Mouse (Mus musculus) CH12.LX (cell line): Measurements from ENCODE around the gene Gimd1. TPM values are rescaled to one million over a fixed set of nuclear protein-coding genes. Genes with fewer than 3 reads are reported as not detected.
A peak's percentile ranks its signal among the peaks of the same experiment; 100 is the strongest.

Experiments
- DNase-seq: peaks from one replicate; pipeline ENCODE4 v3.0.0-alpha.2; 2013; ENCODE audit errors: extremely low read depth
- H3K27ac ChIP-seq: 2 replicates; pipeline ENCODE4 v1.5.1; 2012; ENCODE audit warnings: low read depth, mild to moderate bottlenecking, control low read depth, moderate library complexity; ENCODE audit not compliant: insufficient read depth
- H3K27me3 ChIP-seq: replicated peaks from 2 replicates; pipeline ENCODE3; 2012; ENCODE audit warnings: inconsistent platforms
- H3K36me3 ChIP-seq, 2 experiments: replicated peaks in 1 of 2; 2 replicates each; pipeline versions ENCODE3 to v1.6.1; 2012; ENCODE audit warnings: inconsistent platforms in 1 of 2, low read length in 1 of 2, mild to moderate bottlenecking in 1 of 2, mixed read lengths in 1 of 2, moderate library complexity in 1 of 2; ENCODE audit not compliant: control insufficient read depth in 1 of 2, insufficient read depth in 1 of 2
- H3K4me1 ChIP-seq, 2 experiments: 2 replicates each; pipeline ENCODE4 v1.6.1; 2012; ENCODE audit warnings: inconsistent platforms in 1 of 2, moderate library complexity in 1 of 2; ENCODE audit not compliant: insufficient read depth in 2 of 2, control insufficient read depth in 1 of 2
- H3K4me2 ChIP-seq: 2 replicates; pipeline ENCODE4 v1.6.1; 2012; ENCODE audit warnings: low read depth, mild to moderate bottlenecking, control low read depth; ENCODE audit not compliant: poor library complexity, insufficient read depth, severe bottlenecking
- H3K4me3 ChIP-seq, 3 experiments: fragments of 150-350 bp in 1 of 3; sonication (generic) in 1 of 3; replicated peaks in 1 of 3; 2 replicates each; pipeline versions ENCODE3 to v1.5.1; 2011 to 2012; ENCODE audit warnings: low read depth in 2 of 3, low read length in 2 of 3, mild to moderate bottlenecking in 2 of 3, moderate library complexity in 2 of 3, control low read depth in 1 of 3, improper control_type of control experiment in 1 of 3, inconsistent platforms in 1 of 3, mixed read lengths in 1 of 3; ENCODE audit not compliant: poor library complexity in 1 of 3
- H3K79me2 ChIP-seq: replicated peaks from 2 replicates; pipeline ENCODE4 v1.6.1; 2012; ENCODE audit warnings: mild to moderate bottlenecking, moderate library complexity; ENCODE audit not compliant: control insufficient read depth, poor library complexity, insufficient read depth, severe bottlenecking; ENCODE audit errors: extremely low read depth
- H3K9ac ChIP-seq: 2 replicates; pipeline ENCODE4 v1.6.1; 2012; ENCODE audit warnings: low read depth, mild to moderate bottlenecking, control low read depth, moderate library complexity; ENCODE audit not compliant: insufficient read depth
- H3K9me3 ChIP-seq: replicated peaks from 2 replicates; pipeline ENCODE3; 2012; ENCODE audit warnings: low read length, inconsistent platforms, mixed read lengths
- BHLHE40 ChIP-seq: IDR thresholded peaks from 2 replicates; pipeline ENCODE4 v1.6.1; 2011; ENCODE audit warnings: mild to moderate bottlenecking, low read depth, low read length, improper control_type of control experiment
- EP300 ChIP-seq: IDR thresholded peaks from 2 replicates; pipeline ENCODE4 v1.6.1; 2011; ENCODE audit warnings: low read length, improper control_type of control experiment
- JUN ChIP-seq: IDR thresholded peaks from 2 replicates; pipeline ENCODE4 v1.6.1; 2011; ENCODE audit warnings: low read depth, mild to moderate bottlenecking, low read length, improper control_type of control experiment, moderate library complexity; ENCODE audit not compliant: insufficient read depth
- NELFE ChIP-seq: IDR thresholded peaks from 2 replicates; pipeline ENCODE4 v1.6.1; 2011; ENCODE audit warnings: low read depth, low read length, improper control_type of control experiment
- PAX5 ChIP-seq: IDR thresholded peaks from 2 replicates; pipeline ENCODE4 v1.6.1; 2012; ENCODE audit warnings: low read length, inconsistent platforms, mixed read lengths
- POLR2A ChIP-seq: IDR thresholded peaks from 2 replicates; pipeline ENCODE4 v1.6.1; 2011; ENCODE audit warnings: low read depth, mild to moderate bottlenecking, improper control_type of control experiment, low read length
- POLR2AphosphoS2 ChIP-seq: IDR thresholded peaks from 2 replicates; pipeline ENCODE4 v1.6.1; 2011; ENCODE audit warnings: low read depth, low read length, improper control_type of control experiment
- SIN3A ChIP-seq: IDR thresholded peaks from 2 replicates; pipeline ENCODE4 v1.6.1; 2012; ENCODE audit warnings: low read length, improper control_type of control experiment, inconsistent platforms
- USF2 ChIP-seq: conservative IDR thresholded peaks from 2 replicates; pipeline ENCODE4 v1.6.1; 2011; ENCODE audit warnings: low read depth, low read length, improper control_type of control experiment
- dilution Hi-C: fragments of 300-500 bp; cut with MboI; formaldehyde crosslinking; loops from 2 replicates; pipeline ENCODE4 v1.14.3; 2020; ENCODE audit warnings: low sequenced_read_pairs; ENCODE audit not compliant: extremely low pct_unique_long_range_greater_than_20kb, extremely low pct_ligation_motif_present
- in situ Hi-C: fragments of 300-500 bp; cut with MboI; formaldehyde crosslinking; loops from 3 replicates; pipeline ENCODE4 v1.14.3; 2019; ENCODE audit warnings: low sequenced_read_pairs, low pct_ligation_motif_present, low pct_unique_long_range_greater_than_20kb, mixed read lengths
- polyA plus RNA-seq: library from polyadenylated mRNA; unstranded; fragments of >175 nt; gene quantifications from 2 replicates; pipeline ENCODE4 v1.2.1, GENCODE M21; 2012; ENCODE audit warnings: low read depth; ENCODE audit not compliant: insufficient read length
- total RNA-seq, 2 experiments: library from RNA; depleted of rRNA; stranded (reverse); fragments of 300-350 nt in 1 of 2; fragments of >200 nt in 1 of 2; gene quantifications; 2 replicates each; pipeline ENCODE4 v1.2.3; 2012 to 2014

The Gimd1 gene
- total and polyA plus RNA-seq, 3 experiments = not detected

GRCm38 (mm10) chr3:132684231-132684928 lies 54.8 kb downstream of the Gimd1 start, which contains the start of gene Aimp1:
Gene Aimp1, minus strand, starts transcription at chr3:132684370.
- dilution Hi-C loops = no loop called here
- peaks cover 5 to 33% of the 10 kb centered on the region in 2 experiments for H3K4me1 ChIP-seq
- peak within 1 kb of the TSS; percentile 100 for H3K4me2 ChIP-seq
- H3K27ac ChIP-seq = peak within 1 kb of the TSS; percentile 45
- in situ Hi-C loops = loop anchor here (25.0 kb wide), 1 partner anchor 472 kb away; no protein-coding TSS in a partner anchor
- peak within 1 kb of the TSS; percentile 56 to 88 (median 83) for H3K4me3 ChIP-seq
- TF ChIP-seq JUN (no peak), BHLHE40 (peak; percentile 69), POLR2A (no peak), PAX5 (no peak), EP300 (0 out of 2 replicates have a peak, but pooled peaks have one; percentile 8), NELFE (0 out of 2 replicates have a peak, but pooled peaks have one; percentile 9), USF2 (no peak), SIN3A (peak; percentile 6; the same call in 1 of the 2 replicates), POLR2AphosphoS2 (no peak)
- TF ChIP-seq, all 38 proteins: peak for 4
- DNase-seq = peak; percentile 22
- Histone ChIP-seq H3K9me3 (no peaks in the 10 kb centered on the region), H3K79me2 (peaks cover 34% of the 10 kb centered on the region), H3K27me3 (no peaks in the 10 kb centered on the region), H3K9ac (peak within 1 kb of the TSS; percentile 91), H3K36me3 (peaks cover 11 to 27% of the 10 kb centered on the region in 2 experiments)

Other genes starting within 250 kb of the Gimd1 start
- 16.9 and 18.7 TPM in 2 replicates for gene Tbck, start 54.3 kb downstream of the Gimd1 start, total RNA-seq (2012; rRNA removed)
- 13.7 and 14.5 TPM in 2 replicates for gene Tbck, start 54.3 kb downstream of the Gimd1 start, total RNA-seq (2014; rRNA removed)
- 7.4 and 9.2 TPM in 2 replicates for gene Tbck, start 54.3 kb downstream of the Gimd1 start, polyA plus RNA-seq
- gene Aimp1, start 54.5 kb downstream of the Gimd1 start, total RNA-seq (2012; rRNA removed) = 305 and 307 TPM in 2 replicates
- 390 and 444 TPM in 2 replicates for gene Aimp1, start 54.5 kb downstream of the Gimd1 start, total RNA-seq (2014; rRNA removed)
- 298 and 328 TPM in 2 replicates for gene Aimp1, start 54.5 kb downstream of the Gimd1 start, polyA plus RNA-seq